Mouse (Mus musculus): Measurements from ENCODE around the gene Spryd3. TPM values are rescaled to one million over a fixed set of nuclear protein-coding genes. Genes with fewer than 3 reads are reported as not detected.

Spryd3 gene
- total and polyA plus RNA-seq, 3 experiments, result 29.3 to 35.4 TPM; not detected in 1

- 0 out of 2 replicates have a peak, but pooled peaks have one; percentile 7 for TF ChIP-seq TCF12 (IDR thresholded peaks at IDR 0.05; ENCODE audit: low read depth, low read length)
These were observed 10.1 kb upstream of the Spryd3 start (continued) for GRCm38 (mm10) chr15:102146089-102146488.

GRCm38 (mm10) chr15:102145330-102145729 is 9.3 kb upstream of the Spryd3 start:
- H3K27me3 ChIP-seq (ENCODE audit: control insufficient read depth in 1 of 2, insufficient read depth in 2 of 2, low read length in 2 of 2), result no peaks in the 10 kb centered on the region
- peaks cover 0 to 21% of the 10 kb centered on the region in 2 experiments; a peak in 2 of 4 replicates for H3K36me3 ChIP-seq (ENCODE audit: control insufficient read depth in 1 of 2, insufficient read depth in 2 of 2, low read length in 2 of 2)
- peak; percentile 66 for DNase-seq (ENCODE audit: low read depth, low spot score)
- H3K4me3 ChIP-seq (ENCODE audit: control insufficient read depth in 1 of 2, insufficient read depth in 1 of 2, low read depth in 2 of 2, low read length in 2 of 2), result no peak overlapping the region
- H3K79me2 ChIP-seq (ENCODE audit: control insufficient read depth, insufficient read depth, low read length, poor library complexity), result peaks cover 1% of the 10 kb centered on the region; the same call in 1 of the 2 replicates
- TF ChIP-seq MAZ (IDR thresholded peaks at IDR 0.05; ENCODE audit: low read depth, low read length), result no peak
- TF ChIP-seq E2F4 (IDR thresholded peaks at IDR 0.05; ENCODE audit: borderline replicate concordance, low read depth, low read length), result no peak
- TF ChIP-seq TAL1 (IDR thresholded peaks at IDR 0.05; ENCODE audit: low read length), result no peak
- TF ChIP-seq MEF2A (IDR thresholded peaks at IDR 0.05; ENCODE audit: extremely low read depth, insufficient replicate concordance, low read depth, low read length, poor library complexity, severe bottlenecking), result no peak
- peak; percentile 45 to 48; a peak in 3 of 4 replicates for TF ChIP-seq EP300 (IDR thresholded peaks at IDR 0.05; ENCODE audit: low read depth in 1 of 2, low read length in 2 of 2)
- TF ChIP-seq ELF1 (IDR thresholded peaks at IDR 0.05; ENCODE audit: low read depth, low read length), result no peak
- peak; percentile 74 for TF ChIP-seq RCOR1 (IDR thresholded peaks at IDR 0.05; ENCODE audit: low read depth, low read length)
- no peak for TF ChIP-seq ZC3H11A (IDR thresholded peaks at IDR 0.05; ENCODE audit: low read depth, low read length)
- TF ChIP-seq JUND (IDR thresholded peaks at IDR 0.05; ENCODE audit: low read depth, low read length), result peak; percentile 44; the same call in 1 of the 2 replicates
- peak; percentile 70 for TF ChIP-seq ETS1 (IDR thresholded peaks at IDR 0.05; ENCODE audit: low read depth, low read length)
- H3K9me3 ChIP-seq (replicated peaks; ENCODE audit: insufficient read depth, low read length), result no peaks in the 10 kb centered on the region
- no peak overlapping the region for H3K9ac ChIP-seq (ENCODE audit: control insufficient read depth, low read depth, low read length, poor library complexity, severe bottlenecking)
- no peak overlapping the region for H3K27ac ChIP-seq (ENCODE audit: control insufficient read depth, low read depth, low read length)
- H3K4me1 ChIP-seq (ENCODE audit: control insufficient read depth in 1 of 2, insufficient read depth in 2 of 2, low read length in 2 of 2), result peaks cover 10 to 22% of the 10 kb centered on the region in 2 experiments

DNA sequence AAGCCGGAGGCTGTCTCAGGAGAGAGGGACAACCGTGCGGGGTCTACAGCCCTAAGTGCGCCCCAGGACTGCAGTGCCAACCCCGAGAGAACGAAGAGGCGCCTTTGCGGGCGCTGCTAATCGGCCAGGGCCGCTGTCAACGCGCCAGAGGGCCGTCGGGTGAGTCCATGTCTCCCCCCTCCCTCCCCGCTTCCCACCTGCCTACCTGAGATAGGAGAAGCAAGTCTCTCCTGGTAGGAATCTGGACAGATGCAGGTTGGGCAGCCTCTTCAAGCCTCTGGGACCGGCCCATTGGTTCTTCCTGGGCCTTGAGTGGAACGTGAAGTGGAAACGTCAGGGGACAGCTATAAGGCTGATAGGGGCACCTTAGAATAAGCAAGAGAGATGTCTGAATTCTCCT is 8.7 kb upstream of the Spryd3 start:
- Histone ChIP-seq H3K4me3 (ENCODE audit: control insufficient read depth in 1 of 2, insufficient read depth in 1 of 2, low read depth in 2 of 2, low read length in 2 of 2) (no peak overlapping the region), H3K79me2 (ENCODE audit: control insufficient read depth, insufficient read depth, low read length, poor library complexity) (no peaks in the 10 kb centered on the region), H3K9me3 (replicated peaks; ENCODE audit: insufficient read depth, low read length) (no peaks in the 10 kb centered on the region), H3K27me3 (ENCODE audit: control insufficient read depth in 1 of 2, insufficient read depth in 2 of 2, low read length in 2 of 2) (no peaks in the 10 kb centered on the region), H3K9ac (ENCODE audit: control insufficient read depth, low read depth, low read length, poor library complexity, severe bottlenecking) (no peak overlapping the region), H3K36me3 (ENCODE audit: control insufficient read depth in 1 of 2, insufficient read depth in 2 of 2, low read length in 2 of 2) (peaks cover 0 to 17% of the 10 kb centered on the region in 2 experiments; a peak in 2 of 4 replicates), H3K27ac (ENCODE audit: control insufficient read depth, low read depth, low read length) (no peak overlapping the region), H3K4me1 (ENCODE audit: control insufficient read depth in 1 of 2, insufficient read depth in 2 of 2, low read length in 2 of 2) (peaks cover 6 to 19% of the 10 kb centered on the region in 2 experiments)
- DNase-seq (ENCODE audit: low read depth, low spot score), result no peak
- TF ChIP-seq ETS1 (IDR thresholded peaks at IDR 0.05; ENCODE audit: low read depth, low read length) (no peak), ZKSCAN1 (IDR thresholded peaks at IDR 0.05; ENCODE audit: low read depth, low read length) (no peak), MAFK (IDR thresholded peaks at IDR 0.05; ENCODE audit: borderline replicate concordance, low read depth, low read length) (no peak), UBTF (IDR thresholded peaks at IDR 0.05; ENCODE audit: borderline replicate concordance, insufficient read depth, low read depth, low read length) (no peak), ZNF384 (IDR thresholded peaks at IDR 0.05; ENCODE audit: low read depth, low read length) (no peak), TAL1 (IDR thresholded peaks at IDR 0.05; ENCODE audit: low read length) (no peak)
